Mouse (Mus musculus) thymus, adult 2 months (tissue): ENCODE measurements around the gene Rbbp6.

Experiments
- CTCF ChIP-seq: fragments of 200-500 bp; IDR thresholded peaks from 2 replicates; pipeline ENCODE4 v1.5.1; 2012; ENCODE audit warnings: mild to moderate bottlenecking, control low read depth, low read length, moderate library complexity, borderline replicate concordance; ENCODE audit not compliant: control insufficient read depth, poor library complexity, insufficient read depth; ENCODE audit errors: extremely low read depth
- POLR2A ChIP-seq: fragments of 200-500 bp; IDR thresholded peaks from 2 replicates; pipeline ENCODE4 v1.6.1; 2012; ENCODE audit warnings: mild to moderate bottlenecking, low read length, control low read depth, moderate library complexity; ENCODE audit not compliant: control insufficient read depth, poor library complexity, insufficient read depth; ENCODE audit errors: extremely low read depth

GRCm38 (mm10) chr7:122955226-122955955 is 10.1 kb upstream of the Rbbp6 start:
- TF ChIP-seq CTCF (no peak), POLR2A (no peak)
